Mouse (Mus musculus) limb, embryonic 11.5 days (tissue): ENCODE measurements around the gene Fam181b. TPM values are rescaled to one million over a fixed set of nuclear protein-coding genes. Genes with fewer than 3 reads are reported as not detected.

Source experiments
- ATAC-seq: fragments of 200-750 bp; cut with Nextera tagmentation; 2 replicates; pipeline ENCODE4 v1.8.0; 2017; ENCODE audit warnings: low read depth; ENCODE audit not compliant: insufficient number of reproducible peaks, low FRiP score, low TSS enrichment
- DNase-seq: peaks from one replicate; pipeline ENCODE4 v3.0.0-alpha.2; 2015; ENCODE audit warnings: low spot score
- H3K27ac ChIP-seq: fragments of 300-500 bp; sonication (generic); replicated peaks from 2 replicates; pipeline ENCODE4 v1.5.1; 2014; ENCODE audit warnings: low read depth, mild to moderate bottlenecking, low read length
- H3K27me3 ChIP-seq: fragments of 300-500 bp; sonication (generic); 2 replicates; pipeline ENCODE4 v1.6.1; 2014; ENCODE audit warnings: mild to moderate bottlenecking, low read length, mixed read lengths; ENCODE audit not compliant: control insufficient read depth, insufficient read depth
- H3K36me3 ChIP-seq: fragments of 300-500 bp; sonication (generic); 2 replicates; pipeline ENCODE4 v1.6.1; 2014; ENCODE audit warnings: mild to moderate bottlenecking, low read length, moderate library complexity, mixed read lengths; ENCODE audit not compliant: control insufficient read depth, insufficient read depth
- H3K4me1 ChIP-seq: fragments of 300-500 bp; sonication (generic); 2 replicates; pipeline ENCODE4 v1.6.1; 2014; ENCODE audit warnings: low read length, mixed read lengths; ENCODE audit not compliant: control insufficient read depth, insufficient read depth
- H3K4me2 ChIP-seq: fragments of 300-500 bp; sonication (generic); 2 replicates; pipeline ENCODE4 v1.6.1; 2014; ENCODE audit warnings: low read depth, mild to moderate bottlenecking, moderate library complexity; ENCODE audit not compliant: severe bottlenecking
- H3K4me3 ChIP-seq: fragments of 300-500 bp; sonication (generic); 2 replicates; pipeline ENCODE4 v1.5.1; 2014; ENCODE audit warnings: low read depth, low read length
- H3K9ac ChIP-seq: fragments of 300-500 bp; sonication (generic); 2 replicates; pipeline ENCODE4 v1.6.1; 2014; ENCODE audit warnings: mild to moderate bottlenecking, low read length
- H3K9me3 ChIP-seq: fragments of 300-500 bp; sonication (generic); 2 replicates; pipeline ENCODE4 v1.6.1; 2016; ENCODE audit warnings: low read length; ENCODE audit not compliant: control insufficient read depth
- WGBS: fragments of 180-500 bp; shearing (Covaris S2); extraction: QIAGEN DNeasy Blood & Tissue Kit; methylation state at CpG from one replicate; pipeline ENCODE4 v1.1.7; 2014; 5-methylcytosine and 5-hydroxymethylcytosine counted together
- polyA plus RNA-seq: library from polyadenylated mRNA; unstranded; fragments of >200 nt; fragmentation: Nextera tagmentation; extraction: Ambion mirVana; gene quantifications from 2 replicates; pipeline ENCODE4 v1.2.1, GENCODE M21; 2014

The Fam181b gene
- polyA plus RNA-seq: 28.6 and 38.6 TPM in 2 replicates

DNA sequence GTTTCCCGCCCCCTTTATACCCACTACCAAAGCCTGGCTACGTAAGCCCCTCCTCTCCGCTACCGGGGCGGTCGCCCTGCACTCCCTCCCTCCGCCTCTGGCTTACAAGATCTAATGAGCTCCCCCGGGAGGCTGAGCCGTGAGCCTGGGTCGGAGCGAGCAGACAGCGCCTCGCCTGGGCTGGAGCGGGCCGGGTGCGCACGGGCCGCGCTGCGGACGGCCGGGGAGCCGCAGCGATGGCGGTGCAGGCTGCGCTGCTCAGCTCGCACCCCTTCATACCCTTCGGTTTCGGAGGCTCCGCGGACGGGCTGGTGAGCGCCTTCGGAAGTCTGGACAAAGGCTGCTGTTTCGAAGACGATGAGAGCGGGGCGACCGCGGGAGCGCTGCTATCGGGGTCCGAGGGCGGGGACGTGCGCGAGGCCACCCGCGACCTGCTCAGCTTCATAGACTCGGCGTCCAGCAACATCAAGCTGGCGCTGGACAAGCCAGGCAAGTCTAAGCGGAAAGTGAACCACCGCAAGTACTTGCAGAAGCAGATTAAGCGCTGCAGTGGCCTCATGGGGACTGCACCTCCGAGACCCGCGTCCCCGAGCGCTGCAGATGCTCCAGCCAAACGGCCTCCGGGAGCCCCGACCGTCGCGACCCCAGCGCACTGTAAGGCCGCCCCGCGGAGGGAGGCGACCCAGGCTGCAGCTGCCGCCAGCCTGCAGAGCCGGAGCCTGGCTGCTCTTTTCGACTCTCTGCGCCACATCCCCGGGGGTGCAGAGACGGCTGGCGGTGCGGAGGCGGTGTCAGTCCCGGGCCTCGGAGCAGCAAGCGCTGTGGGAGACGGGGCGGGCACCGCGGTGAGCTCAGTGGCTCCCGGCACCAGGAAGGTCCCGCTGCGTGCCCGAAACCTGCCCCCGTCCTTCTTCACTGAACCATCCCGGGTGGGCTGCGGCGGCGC, at the start of gene Fam181b:
Gene Fam181b (plus strand): TSS at position 81 of the 946 bp plus-strand sequence.
- under 1% methylated on average over 89 of the region's 96 CpGs for WGBS
- Histone ChIP-seq H3K4me3 (peak within 1 kb of the TSS; percentile 85), H3K9me3 (no peaks in the 10 kb centered on the region), H3K9ac (peak within 1 kb of the TSS; percentile 88), H3K27me3 (no peaks in the 10 kb centered on the region), H3K4me2 (peak within 1 kb of the TSS; percentile 77), H3K27ac (peak within 1 kb of the TSS; percentile 75), H3K4me1 (peaks cover 5% of the 10 kb centered on the region; the same call in 1 of the 2 replicates), H3K36me3 (no peaks in the 10 kb centered on the region)
- ATAC-seq (peak; percentile 97), DNase-seq (peak; percentile 92)

DNA sequence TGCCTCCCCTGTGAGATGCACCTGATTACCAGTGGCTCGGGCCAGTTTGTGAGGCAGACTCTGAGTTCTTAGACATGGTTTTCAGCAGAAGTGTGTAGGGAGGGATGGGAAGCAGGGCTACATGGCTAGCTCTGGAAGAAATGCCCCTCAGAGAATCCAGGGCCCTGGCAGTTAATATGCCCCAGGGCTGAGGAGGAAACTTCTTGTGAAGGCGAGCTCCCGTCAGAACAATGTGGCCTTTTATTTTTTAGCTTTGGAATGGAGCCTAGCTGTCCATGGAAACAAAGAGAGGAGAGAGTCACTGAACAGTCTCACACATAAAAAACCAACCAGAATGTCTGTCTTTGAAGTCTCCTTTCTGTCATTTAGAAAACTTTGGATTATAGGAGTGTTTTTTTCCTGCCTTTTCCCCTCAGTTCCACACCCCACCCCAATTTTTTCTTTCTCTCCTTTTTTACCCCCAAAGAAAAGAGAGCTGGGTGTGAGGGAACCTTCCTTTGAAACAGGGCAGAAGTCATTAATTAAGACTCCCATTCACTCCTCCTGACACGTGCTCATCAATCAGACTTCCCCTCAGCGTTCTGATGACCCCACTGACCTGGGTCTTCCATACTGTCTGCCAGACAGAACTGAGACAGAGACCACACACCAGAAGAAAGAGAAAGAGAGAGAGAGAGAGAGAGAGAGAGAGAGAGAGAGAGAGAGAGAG, 41.7 kb upstream of the Fam181b start:
- Histone ChIP-seq H3K27ac (no peak overlapping the region), H3K4me1 (no peaks in the 10 kb centered on the region), H3K36me3 (no peaks in the 10 kb centered on the region), H3K9ac (no peak overlapping the region), H3K4me3 (no peak overlapping the region), H3K9me3 (no peaks in the 10 kb centered on the region), H3K4me2 (no peak overlapping the region), H3K27me3 (no peaks in the 10 kb centered on the region)
- WGBS: 33% methylated on average over 5 of the region's 5 CpGs
- no peak for ATAC-seq
- no peak for DNase-seq

DNA sequence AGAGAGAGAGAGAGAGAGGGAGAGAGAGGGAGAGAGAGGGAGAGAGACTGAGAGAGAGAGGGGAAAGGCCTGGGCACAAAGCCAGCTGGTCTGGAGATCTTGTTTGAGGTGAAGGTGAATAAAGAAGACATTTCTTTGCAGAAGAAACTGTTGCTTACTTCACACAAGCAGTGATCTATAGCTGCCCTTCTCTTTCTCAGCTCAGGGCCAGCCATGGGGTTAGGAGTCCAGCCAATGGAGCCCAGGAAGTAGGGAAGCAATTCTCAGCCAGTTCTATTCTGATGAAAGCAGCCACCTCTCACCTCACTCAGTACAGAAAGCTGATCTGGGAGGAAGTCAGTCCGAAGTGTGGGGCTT, 41.2 kb upstream of the Fam181b start:
- Histone ChIP-seq H3K36me3 (no peaks in the 10 kb centered on the region), H3K4me2 (no peak overlapping the region), H3K27me3 (no peaks in the 10 kb centered on the region), H3K9ac (no peak overlapping the region), H3K9me3 (no peaks in the 10 kb centered on the region), H3K4me1 (no peaks in the 10 kb centered on the region), H3K4me3 (no peak overlapping the region), H3K27ac (no peak overlapping the region)
- WGBS: 31% methylated on average over 1 of the region's 1 CpGs
- ATAC-seq (no peak), DNase-seq (no peak)

DNA sequence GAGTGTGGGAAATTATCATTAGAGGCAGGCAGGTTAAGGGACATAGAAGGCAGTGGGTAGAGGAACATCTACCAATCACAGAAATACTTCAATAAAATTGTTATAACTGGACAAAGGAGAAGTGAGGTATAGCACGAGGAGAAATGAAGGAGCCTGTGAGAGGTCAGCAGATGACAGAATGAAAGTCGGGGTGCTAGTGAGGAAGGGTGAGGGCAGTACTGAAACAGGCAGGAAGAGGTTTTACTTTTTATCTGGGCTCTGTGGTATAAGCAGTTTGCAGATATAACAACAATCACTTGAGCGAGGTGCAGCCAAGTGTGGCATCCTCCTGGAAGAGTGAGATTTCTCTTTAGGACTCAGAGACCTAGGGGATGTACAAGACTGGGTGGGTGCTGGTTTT, 40.1 kb upstream of the Fam181b start:
- no peak for ATAC-seq
- Histone ChIP-seq H3K9me3 (no peaks in the 10 kb centered on the region), H3K4me2 (no peak overlapping the region), H3K4me1 (no peaks in the 10 kb centered on the region), H3K9ac (no peak overlapping the region), H3K4me3 (no peak overlapping the region), H3K36me3 (no peaks in the 10 kb centered on the region), H3K27me3 (no peaks in the 10 kb centered on the region), H3K27ac (no peak overlapping the region)
- DNase-seq: no peak
- WGBS: 81% methylated on average over 3 of the region's 3 CpGs

DNA sequence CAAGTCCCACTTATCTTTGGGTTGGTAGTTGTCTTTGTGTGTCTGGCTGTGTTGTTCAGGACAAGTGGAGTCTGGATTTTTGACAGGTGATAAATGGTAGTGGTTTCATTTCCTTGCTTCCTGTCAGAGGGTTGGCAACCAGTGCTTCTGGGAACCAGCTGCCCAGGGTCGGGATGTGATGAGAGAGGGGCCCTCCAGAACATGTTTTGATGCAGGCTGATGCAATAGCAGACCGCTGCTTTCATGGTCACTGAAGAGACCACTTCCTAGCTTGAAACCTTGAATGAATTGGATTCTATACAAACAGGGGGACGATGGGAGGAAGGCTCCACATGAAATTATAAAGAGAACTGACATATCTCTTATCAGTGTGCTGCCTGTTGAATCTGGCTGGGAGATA, 35.3 kb upstream of the Fam181b start:
- no peak overlapping the region for H3K9ac ChIP-seq
- no peak for DNase-seq
- no peak overlapping the region for H3K4me2 ChIP-seq
- no peaks in the 10 kb centered on the region for H3K4me1 ChIP-seq
- 45% methylated on average over 3 of the region's 3 CpGs for WGBS
- no peak overlapping the region for H3K4me3 ChIP-seq
- H3K27ac ChIP-seq: no peak overlapping the region
- no peaks in the 10 kb centered on the region for H3K27me3 ChIP-seq
- H3K36me3 ChIP-seq: no peaks in the 10 kb centered on the region
- ATAC-seq: no peak
- no peaks in the 10 kb centered on the region for H3K9me3 ChIP-seq

DNA sequence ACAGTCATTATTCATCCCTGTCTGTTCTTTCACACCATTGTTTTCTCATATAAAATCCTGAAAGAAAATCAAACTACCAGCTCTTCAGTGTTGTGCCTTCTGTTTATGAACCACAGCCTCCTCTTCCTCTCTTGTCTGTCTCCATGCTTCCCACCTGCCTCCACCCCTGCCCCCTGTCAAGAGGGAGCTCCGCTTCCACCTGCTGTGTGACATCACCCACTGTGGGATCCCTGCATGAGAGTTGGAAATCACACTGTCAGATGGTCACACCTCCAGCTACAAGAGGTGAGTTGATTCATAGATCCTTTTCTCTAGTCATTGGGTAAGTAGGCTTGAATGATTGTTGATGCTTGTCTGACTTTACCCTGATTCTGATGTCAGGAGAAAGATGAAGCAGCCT, 34.9 kb upstream of the Fam181b start:
- Histone ChIP-seq H3K36me3 (no peaks in the 10 kb centered on the region), H3K27me3 (no peaks in the 10 kb centered on the region), H3K4me2 (no peak overlapping the region), H3K9me3 (no peaks in the 10 kb centered on the region), H3K9ac (no peak overlapping the region), H3K4me1 (no peaks in the 10 kb centered on the region), H3K27ac (no peak overlapping the region), H3K4me3 (no peak overlapping the region)
- WGBS: 81% methylated on average over 1 of the region's 1 CpGs
- ATAC-seq (no peak), DNase-seq (no peak)

DNA sequence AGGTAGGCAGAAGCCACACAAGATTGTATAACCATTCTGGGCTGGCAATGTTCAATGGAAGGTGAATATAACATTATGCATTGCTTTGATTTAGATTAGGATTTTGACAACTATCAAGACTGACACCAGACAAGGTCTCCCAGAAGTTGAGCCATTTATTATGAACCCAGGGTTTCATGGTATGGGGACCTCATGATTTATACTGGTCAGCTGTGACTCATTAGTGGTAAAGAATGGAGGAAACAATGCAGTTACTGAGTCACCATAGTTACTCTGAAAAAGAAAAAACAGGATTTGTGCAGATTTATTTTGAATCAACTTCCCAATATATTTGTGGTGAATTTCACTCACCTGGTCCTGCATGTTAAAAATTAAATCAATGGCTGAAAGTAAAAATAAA, 18.8 kb upstream of the Fam181b start:
- Histone ChIP-seq H3K4me3 (no peak overlapping the region), H3K27me3 (no peaks in the 10 kb centered on the region), H3K4me1 (peaks cover 4% of the 10 kb centered on the region; the same call in 1 of the 2 replicates), H3K9ac (no peak overlapping the region), H3K27ac (peak overlapping the region; percentile 80; the same call in 1 of the 2 replicates), H3K9me3 (no peaks in the 10 kb centered on the region), H3K36me3 (no peaks in the 10 kb centered on the region), H3K4me2 (no peak overlapping the region)
- ATAC-seq: peak; percentile 63; the same call in 1 of the 2 replicates
- no peak for DNase-seq

DNA sequence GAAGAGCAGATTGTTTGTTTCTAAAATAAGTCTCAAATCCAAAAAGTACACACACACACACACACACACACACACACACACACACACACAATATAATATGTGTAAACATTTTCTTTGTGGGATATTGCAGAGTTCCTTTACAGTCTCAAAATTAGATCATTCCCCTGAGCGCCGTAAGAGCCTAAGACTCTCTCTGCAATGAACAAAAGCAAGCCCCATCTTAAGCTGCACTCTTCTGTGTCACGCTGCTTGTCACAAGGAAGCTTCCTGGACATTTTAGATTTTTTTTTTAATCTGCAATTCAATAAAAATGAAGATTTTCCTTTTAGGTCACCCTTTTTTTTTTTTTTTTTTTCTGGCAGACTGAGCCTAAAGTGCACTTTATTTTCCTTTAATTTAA, 17.9 kb upstream of the Fam181b start:
- H3K27me3 ChIP-seq: no peaks in the 10 kb centered on the region
- DNase-seq (no peak), ATAC-seq (no peak)
- H3K4me1 ChIP-seq: peaks cover 4% of the 10 kb centered on the region; the same call in 1 of the 2 replicates
- H3K9ac ChIP-seq: no peak overlapping the region
- H3K9me3 ChIP-seq: no peaks in the 10 kb centered on the region
- no peak overlapping the region; the same call in 1 of the 2 replicates for H3K4me2 ChIP-seq
- no peak overlapping the region for H3K4me3 ChIP-seq
- H3K36me3 ChIP-seq: no peaks in the 10 kb centered on the region
- peak overlapping the region; percentile 80 for H3K27ac ChIP-seq
- WGBS: 68% methylated on average over 3 of the region's 3 CpGs
